Mouse (Mus musculus) cerebellum, adult 9-10 months (tissue): ENCODE measurements around the gene Acot2.
"Not testable (repeated sequence)": the region's sequence is repeated elsewhere in the genome, so short reads cannot be mapped to it uniquely, and the experiment has no call there.

Experiments used
- DNase-seq: peaks from one replicate; pipeline ENCODE4 v3.0.0; 2022

Acot2 gene

GRCm38 (mm10) chr12:83998341-83999107 is 10.9 kb downstream of the Acot2 start:
- no peak for DNase-seq

GRCm38 (mm10) chr12:83999237-83999636 is 11.6 kb downstream of the Acot2 start:
- not testable (repeated sequence) for DNase-seq

DNA sequence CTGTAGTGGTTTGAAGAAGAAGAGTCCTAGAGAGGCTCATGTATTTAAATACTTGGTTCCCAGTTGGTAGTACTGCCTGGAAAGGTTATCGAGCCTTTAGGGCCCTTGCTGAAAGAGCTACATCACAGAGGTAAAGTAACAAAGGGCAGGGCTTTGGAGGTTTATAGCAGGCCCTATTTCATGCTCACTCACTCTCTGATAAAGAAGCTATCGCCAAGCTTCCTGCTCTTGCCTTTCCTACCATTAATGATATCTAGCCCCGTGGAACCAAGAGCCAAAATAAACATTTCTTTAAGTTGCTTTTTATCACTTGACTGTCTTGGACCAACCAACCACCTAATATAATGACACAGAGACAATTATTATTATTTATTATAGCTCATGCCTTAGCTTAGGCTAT is 12.8 kb downstream of the Acot2 start:
- DNase-seq = no peak

GRCm38 (mm10) chr12:84003866-84004265 is 16.2 kb downstream of the Acot2 start:
- DNase-seq = no peak

- no peak for DNase-seq
These were observed 20.6 kb downstream of the Acot2 start for GRCm38 (mm10) chr12:84008251-84008650.

DNA sequence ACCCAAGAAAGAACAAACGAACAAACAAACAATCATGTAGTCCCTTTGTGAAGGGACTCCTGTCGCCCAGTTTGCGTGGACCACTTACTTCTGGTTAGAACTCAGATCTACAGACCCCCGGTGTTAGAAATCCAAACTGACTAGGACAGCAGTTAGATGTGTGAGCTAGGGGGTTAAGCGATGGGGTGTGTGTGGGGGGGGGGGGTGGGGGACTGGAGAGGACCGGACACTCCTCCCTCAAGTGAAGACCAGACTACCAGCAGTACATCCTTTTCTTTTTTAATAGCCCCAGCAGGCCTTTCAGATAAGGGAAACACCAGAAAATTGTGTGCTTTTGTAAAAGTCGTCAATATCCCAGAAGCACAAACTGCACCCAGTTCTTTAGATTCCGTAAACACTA is 21.1 kb downstream of the Acot2 start:
- DNase-seq = no peak

DNA sequence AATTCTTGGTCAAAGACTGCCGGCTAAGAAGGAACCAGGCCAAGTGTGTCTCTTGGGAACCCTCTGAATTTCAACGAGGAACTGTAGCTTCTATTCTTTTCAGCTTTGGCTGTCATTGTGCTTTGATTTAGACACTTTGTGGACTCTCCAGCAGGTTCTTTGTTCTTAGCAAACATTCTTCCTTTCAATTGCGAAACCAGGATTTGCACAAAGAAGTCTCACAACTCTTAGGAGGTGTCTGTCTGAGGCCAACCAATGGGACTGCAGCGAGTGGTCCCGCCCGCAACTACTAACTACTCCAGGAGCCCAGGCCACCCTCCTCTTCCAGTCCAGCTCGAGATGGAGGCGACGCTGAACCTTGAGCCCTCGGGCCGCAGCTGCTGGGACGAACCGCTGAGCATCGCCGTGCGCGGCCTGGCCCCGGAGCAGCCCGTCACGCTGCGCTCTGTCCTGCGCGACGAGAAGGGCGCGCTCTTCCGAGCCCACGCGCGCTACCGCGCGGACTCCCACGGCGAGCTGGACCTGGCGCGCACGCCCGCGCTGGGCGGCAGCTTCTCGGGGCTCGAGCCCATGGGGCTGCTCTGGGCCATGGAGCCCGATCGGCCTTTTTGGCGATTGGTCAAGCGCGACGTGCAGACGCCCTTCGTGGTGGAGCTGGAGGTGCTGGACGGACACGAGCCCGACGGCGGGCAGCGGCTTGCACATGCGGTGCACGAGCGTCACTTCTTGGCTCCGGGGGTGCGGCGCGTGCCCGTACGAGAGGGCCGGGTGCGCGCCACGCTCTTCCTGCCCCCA is 21.7 kb downstream of the Acot2 start, which contains the start of gene Acot1:
TSS of gene Acot1 (plus strand) at position 320 of the 795 bp plus-strand sequence.
- peak; percentile 34 for DNase-seq

DNA sequence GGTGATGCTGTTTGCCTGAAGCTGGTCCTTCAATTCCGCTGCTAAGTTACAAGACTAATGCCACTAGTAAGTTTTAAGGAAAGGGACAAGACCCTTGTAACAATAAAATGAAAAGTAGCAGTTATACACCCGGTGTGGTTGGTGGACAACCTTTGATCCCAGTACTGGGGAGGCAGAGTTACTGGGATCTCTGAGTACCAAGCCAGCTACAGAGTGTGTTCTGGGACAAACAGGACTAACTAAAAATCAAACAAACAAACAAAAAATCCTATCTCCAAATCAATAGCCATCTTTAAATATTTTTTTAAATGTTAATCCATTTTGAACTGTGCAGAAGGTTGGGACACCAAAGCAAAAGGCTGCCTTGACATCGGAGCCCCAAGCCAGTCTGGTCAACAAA is 22.5 kb downstream of the Acot2 start:
- no peak for DNase-seq

DNA sequence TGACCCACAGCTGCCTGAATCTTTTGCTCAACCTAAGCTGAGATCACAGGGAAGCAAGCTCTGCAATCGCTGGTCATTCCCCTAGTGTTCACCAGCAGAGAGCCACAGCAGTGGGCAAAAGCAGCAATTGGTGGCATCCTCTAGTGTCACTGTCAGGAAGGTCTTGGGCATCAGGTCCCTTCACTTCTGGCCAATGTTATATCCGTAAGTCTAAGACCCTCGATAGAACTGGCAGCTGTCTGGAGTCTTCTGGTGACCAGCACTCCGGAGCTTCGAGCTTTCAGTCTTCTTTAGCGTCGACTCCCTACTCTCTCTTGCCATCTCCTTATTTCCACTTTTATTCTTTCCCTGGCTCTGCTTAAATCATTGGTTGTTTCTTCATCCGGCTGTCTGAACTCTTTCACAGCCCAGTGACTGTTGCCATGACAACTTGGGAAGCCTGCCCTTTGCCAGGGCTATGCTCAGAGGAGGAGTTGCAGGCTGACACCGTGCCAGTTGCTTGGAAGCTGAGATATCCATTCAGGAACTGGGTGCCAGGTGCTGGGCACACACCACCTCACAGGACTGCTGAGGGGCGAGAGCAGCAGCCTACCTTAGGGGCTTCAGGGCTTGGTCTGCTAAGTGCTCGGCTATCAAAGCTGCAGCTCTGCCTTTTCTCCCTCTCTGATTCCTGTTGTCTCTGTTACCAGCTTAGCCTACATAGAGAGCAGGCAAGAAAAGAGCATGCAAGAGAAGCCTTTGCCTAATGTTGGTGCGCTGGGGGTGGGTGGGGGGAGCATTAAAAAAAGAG is 23.8 kb downstream of the Acot2 start:
- DNase-seq = peak; percentile 80

DNA sequence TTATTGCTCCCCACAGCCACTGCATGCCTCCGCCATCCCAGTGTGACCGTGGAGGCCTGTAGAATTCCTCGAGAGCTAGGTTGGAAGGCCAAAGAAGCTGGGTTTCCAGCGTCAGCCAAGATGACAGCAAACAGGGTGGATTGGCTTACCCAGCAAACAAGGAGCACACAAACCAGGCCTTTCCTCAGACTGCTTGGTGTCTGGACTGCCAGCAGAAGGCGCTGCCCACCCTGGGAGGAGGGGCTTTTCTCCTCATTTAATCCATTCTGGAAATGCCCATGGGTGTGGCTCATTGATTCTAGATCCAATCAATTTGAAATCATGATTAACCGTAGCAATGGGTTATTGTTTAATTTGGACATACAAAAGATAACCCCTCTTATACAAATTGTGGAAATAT is 25.5 kb downstream of the Acot2 start:
- DNase-seq = no peak

GRCm38 (mm10) chr12:84013701-84014100 is 26.0 kb downstream of the Acot2 start:
- DNase-seq = no peak

DNA sequence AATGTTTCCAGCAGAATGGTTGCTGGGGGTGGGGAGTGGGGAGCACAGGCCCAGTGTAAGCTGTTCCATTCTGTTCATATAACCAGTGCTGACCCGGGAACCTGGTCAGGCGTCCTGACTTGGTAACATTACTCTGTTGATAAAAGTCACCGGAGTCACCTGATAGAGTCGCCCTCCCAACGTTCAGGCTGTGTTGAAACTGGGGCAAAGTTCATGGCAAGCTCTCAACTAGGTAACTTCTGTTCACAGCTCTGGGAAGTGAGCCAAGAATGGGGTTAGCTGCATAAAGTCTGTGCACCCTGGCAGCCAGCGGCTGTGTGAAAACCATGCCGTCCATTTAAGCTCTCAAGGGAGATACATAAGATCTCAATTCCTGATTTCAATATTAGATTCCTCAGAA is 32.9 kb downstream of the Acot2 start:
- DNase-seq = not testable (repeated sequence)

GRCm38 (mm10) chr12:84022266-84022665 is 34.6 kb downstream of the Acot2 start:
- not testable (repeated sequence) for DNase-seq

DNA sequence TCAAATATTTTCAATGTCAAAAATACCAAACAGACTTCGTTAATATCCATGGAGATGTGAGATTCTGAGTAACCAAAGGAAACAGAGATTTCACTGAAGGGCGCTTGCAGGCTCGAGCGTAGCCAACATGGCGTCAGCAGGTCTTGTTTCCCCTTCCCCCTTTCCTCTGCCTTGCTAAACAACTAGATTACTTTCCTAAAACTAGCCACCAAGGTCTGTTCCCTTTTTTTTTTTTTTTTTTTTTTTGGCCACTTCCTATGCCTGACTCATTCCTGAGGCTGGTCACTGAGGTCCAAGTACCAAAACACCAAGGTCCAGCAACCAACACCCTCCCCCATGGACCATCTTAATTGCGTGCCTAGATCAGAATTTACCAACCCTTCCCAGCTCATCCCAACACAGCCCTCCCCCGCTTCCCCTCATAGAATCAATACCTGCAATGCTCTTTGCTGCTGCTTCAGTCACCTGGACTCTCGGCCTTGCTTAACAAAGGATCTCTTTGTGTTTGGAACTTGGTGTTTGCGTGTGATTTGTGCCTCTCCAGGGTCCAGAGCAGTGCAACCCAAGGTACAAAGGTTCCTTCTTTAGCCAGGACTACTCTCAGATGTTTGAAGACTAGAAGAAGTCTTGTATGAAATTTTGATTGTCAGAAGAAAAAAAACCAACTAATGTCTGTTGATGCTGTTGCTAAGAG is 35.5 kb downstream of the Acot2 start:
- no peak for DNase-seq

- no peak for DNase-seq
These were observed 38.2 kb downstream of the Acot2 start for GRCm38 (mm10) chr12:84025888-84026287.

- not testable (repeated sequence) for DNase-seq
These were observed 40.7 kb downstream of the Acot2 start for GRCm38 (mm10) chr12:84028328-84028727.

- DNase-seq = not testable (repeated sequence)
These were observed 41.4 kb downstream of the Acot2 start for GRCm38 (mm10) chr12:84029043-84029442.

DNA sequence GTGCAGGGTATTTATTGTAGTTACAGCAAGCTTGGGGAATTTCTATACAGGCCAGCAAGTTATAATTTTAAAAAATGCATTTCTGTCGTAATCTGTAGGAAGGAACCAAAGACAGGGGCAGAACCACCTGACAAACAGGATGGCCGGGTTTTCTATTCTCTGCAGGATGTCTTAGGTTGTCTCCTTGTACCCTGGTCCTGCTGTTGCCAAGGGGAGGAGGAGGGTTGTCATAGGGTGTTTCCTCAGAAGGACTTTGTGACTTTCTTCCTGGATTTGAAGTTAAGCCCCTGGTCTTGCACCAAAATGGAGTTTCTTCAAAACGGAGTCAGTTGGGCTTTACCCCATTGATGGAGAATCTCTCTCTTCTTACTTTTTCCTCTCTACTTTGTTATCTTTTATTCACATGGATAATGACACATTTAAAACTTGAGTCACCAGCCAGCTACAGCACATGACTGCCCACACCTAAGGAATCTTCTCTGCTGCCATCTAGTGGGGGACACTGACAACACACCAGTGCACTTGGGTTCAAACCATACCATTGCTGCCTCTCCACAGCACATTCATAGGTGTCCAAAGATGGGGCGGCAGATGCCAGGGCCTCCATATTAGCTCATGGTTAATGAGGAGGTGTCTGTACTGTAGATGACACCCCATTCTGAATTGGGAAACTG is 43.1 kb downstream of the Acot2 start:
- DNase-seq = peak; percentile 84

GRCm38 (mm10) chr12:84032854-84033253 is 45.2 kb downstream of the Acot2 start:
- no peak for DNase-seq

- not testable (repeated sequence) for DNase-seq
These were observed 45.6 kb downstream of the Acot2 start for GRCm38 (mm10) chr12:84033302-84033701.

DNA sequence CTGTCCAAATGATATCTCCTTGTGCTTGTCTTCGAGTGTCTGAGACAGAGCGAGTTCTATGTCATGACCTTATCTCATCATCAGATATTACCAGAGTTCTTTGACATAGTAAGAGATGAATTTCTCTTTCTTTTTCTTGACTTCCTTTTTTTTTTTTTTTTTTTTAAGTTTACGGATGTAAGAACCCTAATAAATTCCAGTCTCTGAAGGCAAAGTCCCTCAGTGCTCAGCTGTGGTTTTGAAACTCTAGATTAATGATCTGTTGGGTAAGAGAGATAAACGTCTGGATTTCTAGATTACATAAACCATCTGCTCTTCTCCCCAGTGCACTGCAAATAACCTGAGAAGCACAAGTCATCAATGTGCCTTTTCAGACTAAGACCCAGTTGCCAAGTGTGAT is 46.4 kb downstream of the Acot2 start:
- DNase-seq = no peak

DNA sequence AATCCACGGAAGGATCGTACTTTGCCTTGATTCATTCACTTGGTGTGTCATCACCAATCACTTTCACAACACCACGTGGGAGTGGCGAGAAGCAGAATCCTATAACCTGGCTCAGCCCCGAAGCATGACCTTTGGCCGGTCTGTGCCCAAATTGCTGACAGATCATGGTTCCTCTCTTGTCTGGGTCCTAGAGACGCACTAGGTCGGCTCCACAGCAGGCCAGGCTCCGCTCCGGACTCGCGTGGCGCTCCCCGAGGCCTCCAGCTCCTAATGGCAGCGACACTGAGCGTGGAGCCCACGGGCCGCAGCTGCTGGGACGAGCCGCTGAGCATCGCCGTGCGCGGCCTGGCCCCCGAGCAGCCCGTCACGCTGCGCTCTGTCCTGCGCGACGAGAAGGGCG is 50.6 kb downstream of the Acot2 start, which contains the start of gene Acot4:
TSS of gene Acot4 (plus strand) at position 139 of the 400 bp plus-strand sequence.
- peak; percentile 26 for DNase-seq
